Mouse (Mus musculus) testis, adult 2 months (tissue): ENCODE data around the gene Gm20388.

Experiments used
- CTCF ChIP-seq: fragments of 200-500 bp; IDR thresholded peaks from 2 replicates; pipeline ENCODE4 v1.5.1; 2012; ENCODE audit warnings: low read depth, mild to moderate bottlenecking, inconsistent platforms, low read length, moderate library complexity; ENCODE audit not compliant: control insufficient read depth, insufficient read depth, insufficient replicate concordance
- POLR2A ChIP-seq: fragments of 200-500 bp; IDR thresholded peaks from 2 replicates; pipeline ENCODE4 v1.6.1; 2012; ENCODE audit warnings: low read depth, mild to moderate bottlenecking, inconsistent platforms, low read length, moderate library complexity; ENCODE audit not compliant: control insufficient read depth

DNA sequence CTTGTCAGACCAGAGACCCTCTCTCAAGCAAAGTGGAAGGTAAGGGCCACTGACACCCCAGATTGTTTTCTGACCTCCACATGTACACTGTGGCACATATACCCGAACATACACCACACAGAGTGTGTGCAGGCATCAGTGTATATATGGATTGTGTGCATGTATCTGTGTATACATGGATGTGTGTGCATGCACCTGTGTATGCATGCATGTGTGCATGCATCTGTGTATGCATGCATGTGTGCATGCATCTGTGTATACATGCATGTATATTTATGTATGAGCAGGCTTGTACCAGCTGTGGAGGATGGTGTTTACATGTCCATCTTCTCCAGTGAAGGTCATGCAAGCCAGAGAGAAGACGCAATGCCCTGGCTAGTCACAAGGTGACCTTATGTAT is 2751.3 kb downstream of the Gm20388 start:
- no peak for TF ChIP-seq POLR2A
- TF ChIP-seq CTCF: no peak
